Mouse (Mus musculus) gastrocnemius, adult 18-20 months (tissue): Measurements from ENCODE around the gene Phactr1. TPM values are rescaled to one million over a fixed set of nuclear protein-coding genes. Genes with fewer than 3 reads are reported as not detected.

Experiments
- DNase-seq: peaks from one replicate; pipeline ENCODE4 v3.0.0; 2021; ENCODE audit warnings: low spot score
- total RNA-seq, 2 experiments: library from RNA; stranded (reverse); gene quantifications; 2 replicates each; pipeline ENCODE4 v1.2.3; 2021

The Phactr1 gene
- total RNA-seq, 2 experiments from 2014 or later, result 1.1 to 1.4 TPM

- DNase-seq, result no peak
Measured at GRCm38 (mm10) chr13:43176676-43177075, 496.3 kb downstream of the Phactr1 start.

- no peak for DNase-seq
Measured at GRCm38 (mm10) chr13:43177317-43177716, 496.9 kb downstream of the Phactr1 start.

DNA sequence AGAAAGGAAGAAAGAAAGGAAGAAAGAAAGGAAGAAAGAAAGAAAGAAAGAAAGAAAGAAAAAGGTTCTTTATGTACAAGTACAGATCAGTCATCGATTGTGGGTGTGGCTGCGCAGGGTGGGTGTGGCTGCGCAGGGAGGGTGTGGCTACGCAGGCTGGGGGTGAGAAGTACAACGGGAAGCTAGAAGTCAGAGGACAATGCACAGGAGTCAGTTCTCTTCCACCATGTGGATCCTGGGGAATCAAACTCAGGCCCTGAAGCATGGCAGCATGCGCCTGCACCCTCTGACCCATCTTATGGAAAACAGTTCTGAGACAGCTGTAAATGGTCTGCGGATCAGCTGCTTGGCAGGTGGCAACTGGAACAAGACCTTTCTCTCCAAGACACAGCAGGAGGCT lies 500.7 kb downstream of the Phactr1 start:
- no peak for DNase-seq

DNA sequence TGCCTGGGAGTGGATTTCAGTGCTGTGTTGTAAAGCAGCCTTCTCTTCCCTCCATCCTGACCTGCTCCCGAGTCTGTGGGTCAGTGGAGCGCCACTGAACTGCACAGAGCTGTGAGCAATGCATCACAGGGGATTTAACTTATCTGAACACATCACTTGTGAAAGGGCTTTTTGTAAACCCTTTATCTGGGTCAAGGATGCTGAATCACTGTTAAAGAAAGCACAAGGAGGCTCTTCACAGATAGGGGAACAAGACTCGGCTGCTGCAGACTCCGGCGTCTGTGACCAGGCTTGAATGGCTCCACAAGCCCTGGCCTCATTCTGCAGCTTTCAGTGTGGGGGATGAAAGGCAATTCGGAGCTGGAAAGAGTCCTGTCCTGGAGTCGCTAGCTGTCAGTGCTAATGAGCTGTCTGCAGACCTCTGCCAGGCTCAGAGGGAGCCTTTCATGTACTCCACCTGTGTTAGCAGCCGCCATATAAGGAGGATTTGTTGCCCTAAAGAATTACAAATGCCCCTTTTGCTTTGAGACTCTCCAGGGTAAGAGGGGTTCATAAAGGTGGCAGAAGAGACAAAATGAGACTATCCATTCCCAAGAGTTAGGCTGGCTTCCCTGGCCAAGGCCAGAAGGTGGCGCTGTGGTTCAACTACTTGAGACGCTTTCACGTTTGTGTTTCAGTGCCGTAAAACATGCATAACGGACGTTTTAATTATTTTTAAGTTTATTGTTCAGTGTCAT lies 502.2 kb downstream of the Phactr1 start:
- peak; percentile 74 for DNase-seq

- no peak for DNase-seq
Measured at GRCm38 (mm10) chr13:43183248-43184055, 503.0 kb downstream of the Phactr1 start.

DNA sequence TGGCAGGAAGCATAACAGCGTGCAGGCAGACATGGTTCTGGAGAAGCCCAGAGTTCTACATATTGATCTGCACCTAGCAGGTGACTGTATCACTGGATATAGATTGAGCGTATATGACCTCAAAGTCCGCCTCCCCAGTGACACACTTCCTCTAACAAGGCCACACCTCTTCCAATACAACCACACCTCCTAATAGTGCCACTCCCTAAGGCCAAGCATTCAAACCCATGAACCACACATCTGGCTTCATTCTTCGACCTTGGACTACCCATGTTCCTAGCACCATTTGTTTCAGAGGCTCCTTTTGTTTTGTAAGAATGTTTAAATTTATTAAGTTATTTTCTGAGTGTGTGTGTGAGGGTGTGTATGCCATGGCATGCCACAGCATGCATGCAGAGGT lies 507.3 kb downstream of the Phactr1 start:
- no peak for DNase-seq
